Mouse (Mus musculus) embryonic facial prominence, embryonic 11.5 days (tissue): Measurements from ENCODE around the gene Shh. TPM values are rescaled to one million over a fixed set of nuclear protein-coding genes. Genes with fewer than 3 reads are reported as not detected.

ENCODE experiments used
- polyA plus RNA-seq: library from polyadenylated mRNA; unstranded; fragments of >200 nt; fragmentation: Nextera tagmentation; extraction: Ambion mirVana; gene quantifications from 2 replicates; pipeline ENCODE4 v1.2.1, GENCODE M21; 2014

The Shh gene
- polyA plus RNA-seq, 1 experiment from 2014 or later, result 2.9 TPM

Other genes starting within 250 kb of the Shh start
- gene Cnpy1, start 221.4 kb downstream of the Shh start, polyA plus RNA-seq, result 3.0 and 13.5 TPM in 2 replicates
- gene Rbm33, start 150.1 kb downstream of the Shh start, polyA plus RNA-seq, result 15.3 and 17.6 TPM in 2 replicates